Mouse (Mus musculus) megakaryocyte, embryonic 14.5 days (primary cell): ENCODE data around the gene Sv2b.

ENCODE experiments used
- FLI1 ChIP-seq: IDR thresholded peaks from 2 replicates; pipeline ENCODE4 v1.6.1; 2012; ENCODE audit warnings: low read length, inconsistent platforms, mixed read lengths
- GATA1 ChIP-seq: IDR thresholded peaks from 3 replicates; pipeline ENCODE4 v1.6.1; 2012; ENCODE audit warnings: mixed read lengths, low read length, inconsistent platforms, borderline replicate concordance

- TF ChIP-seq GATA1 (no peak), FLI1 (no peak)
These were observed 141.6 kb downstream of the Sv2b start for GRCm38 (mm10) chr7:75167481-75167880.
